Mouse (Mus musculus): Measurements from ENCODE around the gene Ube2d1.
A peak's percentile ranks its signal among the peaks of the same experiment; 100 is the strongest.

Gene Ube2d1

DNA sequence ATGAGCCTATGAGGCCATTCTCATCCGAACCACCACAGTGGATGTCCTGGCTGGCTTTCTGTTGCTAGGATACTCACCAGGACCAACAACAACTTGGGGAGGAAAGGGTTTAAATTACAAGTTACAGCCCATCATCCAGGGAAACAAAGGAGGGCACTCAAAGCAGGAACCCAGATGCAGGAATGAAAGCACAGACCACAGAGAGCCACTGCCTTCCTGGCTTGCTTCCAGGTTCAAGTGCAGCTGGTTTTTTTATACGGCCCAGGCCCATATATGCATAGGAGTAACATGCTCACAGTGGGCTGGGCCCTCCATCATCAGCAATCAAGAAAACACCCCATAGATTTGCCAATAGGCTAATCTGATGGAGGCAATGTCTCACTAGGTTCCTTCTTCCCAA lies 62.4 kb downstream of the Ube2d1 start:
- DNase-seq (ENCODE audit: low spot score), result no peak

DNA sequence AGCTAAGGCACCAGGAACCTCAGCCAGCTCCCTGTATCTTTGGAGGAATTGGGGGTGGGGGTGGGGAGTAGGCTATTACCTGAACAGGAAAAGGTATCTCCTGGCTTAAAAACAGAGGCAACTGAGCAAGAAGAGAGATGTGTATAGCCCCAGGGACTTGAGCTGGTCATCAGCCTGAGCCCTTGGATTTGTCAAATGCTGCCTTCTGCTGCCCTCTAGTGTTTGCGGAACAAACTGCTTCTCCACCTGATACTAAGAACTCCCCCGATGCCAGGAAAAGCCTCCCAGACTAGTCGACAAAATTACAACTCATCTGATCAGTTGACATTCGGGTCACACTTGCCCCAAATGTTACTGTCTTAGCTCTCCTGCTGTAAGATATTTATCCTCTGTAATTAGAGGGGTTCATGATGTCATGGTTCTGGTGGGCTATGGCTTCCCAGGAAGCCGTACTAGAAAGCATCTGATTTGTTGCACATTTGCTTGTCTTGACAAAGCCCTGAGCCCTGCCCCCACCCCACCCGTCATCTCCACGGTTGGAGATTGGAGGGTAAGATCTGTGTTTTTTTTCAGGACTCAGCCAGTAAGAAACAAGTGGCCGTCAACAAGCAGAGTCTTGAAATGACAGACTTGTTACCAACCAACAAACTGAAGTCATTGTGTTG lies 66.7 kb downstream of the Ube2d1 start:
- DNase-seq (ENCODE audit: low spot score), result peak; percentile 60

DNA sequence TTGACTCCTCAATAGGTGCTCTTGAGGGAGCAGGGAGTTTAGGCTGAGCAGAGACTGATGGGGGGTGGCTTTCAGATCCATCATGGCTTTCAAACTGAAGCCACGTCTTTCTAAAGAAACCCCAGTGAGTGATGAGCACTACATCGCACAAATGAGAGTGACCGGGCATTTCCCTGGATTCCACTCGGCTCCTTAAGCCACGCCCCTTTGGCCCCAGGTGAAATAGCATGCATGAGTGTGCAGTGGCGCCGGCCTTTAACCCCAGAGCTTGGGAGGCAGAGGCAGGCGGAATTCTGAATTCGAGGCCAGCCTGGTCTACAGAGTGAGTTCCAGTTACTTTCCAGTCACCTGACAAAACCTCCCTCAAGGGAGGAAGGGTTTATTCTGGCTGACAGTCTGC lies 69.1 kb downstream of the Ube2d1 start:
- no peak for DNase-seq (ENCODE audit: low spot score)
